Mouse (Mus musculus) right cerebral cortex, adult 2 months (tissue): Measurements from ENCODE around the gene Smdt1.
A peak's percentile ranks its signal among the peaks of the same experiment; 100 is the strongest.
"Not testable (repeated sequence)": the region's sequence is repeated elsewhere in the genome, so short reads cannot be mapped to it uniquely, and the experiment has no call there.

ENCODE experiments used
- DNase-seq, 2 experiments: peaks; one replicate each; pipeline ENCODE4 v3.0.0; 2021 to 2022; ENCODE audit warnings: low spot score in 2 of 2

Smdt1 gene

DNA sequence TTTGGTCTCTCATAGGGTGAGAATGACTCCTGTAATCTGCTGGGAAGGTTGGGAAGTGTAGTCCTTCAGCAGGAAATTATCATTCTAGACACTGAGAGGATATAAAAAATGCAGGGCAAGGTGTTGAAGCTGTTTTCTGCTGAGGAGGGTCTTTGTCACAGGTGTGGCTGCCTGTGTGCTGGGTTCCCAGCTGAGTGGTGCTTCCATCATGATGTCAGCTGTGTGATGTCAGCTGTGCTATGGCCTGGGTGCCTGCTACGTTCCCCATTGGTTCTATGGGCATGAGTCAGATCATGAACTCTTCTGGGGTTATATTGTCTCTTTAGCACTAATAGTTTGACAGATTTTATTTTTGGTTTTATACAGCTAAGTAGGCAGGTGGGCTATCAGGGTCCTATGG is 30.1 kb downstream of the Smdt1 start:
- DNase-seq: no peak

DNA sequence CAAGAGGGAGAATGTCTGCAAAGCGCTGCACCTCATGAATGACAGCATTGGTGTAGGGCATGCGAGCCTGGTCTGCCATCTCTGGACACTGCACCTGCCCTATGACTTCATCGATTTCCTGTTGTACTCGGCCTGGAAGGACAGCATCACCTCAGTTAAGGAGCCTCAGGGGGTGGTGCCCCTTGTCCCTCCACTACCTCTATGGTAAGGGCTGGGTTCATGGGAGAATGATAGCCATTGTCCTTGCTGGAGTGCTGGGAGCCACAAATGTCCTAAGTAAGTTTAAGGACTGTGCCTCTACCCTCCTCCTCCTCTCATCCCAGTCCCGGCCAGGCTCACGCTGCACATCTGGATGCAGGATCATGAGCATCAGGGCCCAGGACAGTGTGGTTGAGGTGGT is 33.7 kb downstream of the Smdt1 start:
- DNase-seq: no peak

DNA sequence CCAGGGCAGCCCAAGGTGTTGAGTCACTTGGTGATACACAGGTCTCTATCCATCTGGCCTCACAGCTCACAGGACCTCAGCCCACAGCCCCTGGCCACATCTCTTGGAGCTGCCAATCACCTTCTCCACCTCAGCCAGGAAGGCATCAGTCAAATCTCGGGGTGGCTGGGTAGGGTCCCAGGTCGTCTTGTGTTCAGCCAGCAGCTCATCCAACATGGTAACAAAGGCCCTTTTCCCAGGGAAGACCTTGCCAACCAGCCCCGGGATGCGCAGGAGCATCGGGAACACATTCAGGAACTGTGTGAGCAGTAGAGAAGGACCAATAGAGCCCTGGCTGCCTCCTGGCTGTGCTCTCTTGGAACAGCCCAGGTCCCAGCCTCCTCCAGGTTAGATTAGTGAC is 34.2 kb downstream of the Smdt1 start:
- no peak for DNase-seq

DNA sequence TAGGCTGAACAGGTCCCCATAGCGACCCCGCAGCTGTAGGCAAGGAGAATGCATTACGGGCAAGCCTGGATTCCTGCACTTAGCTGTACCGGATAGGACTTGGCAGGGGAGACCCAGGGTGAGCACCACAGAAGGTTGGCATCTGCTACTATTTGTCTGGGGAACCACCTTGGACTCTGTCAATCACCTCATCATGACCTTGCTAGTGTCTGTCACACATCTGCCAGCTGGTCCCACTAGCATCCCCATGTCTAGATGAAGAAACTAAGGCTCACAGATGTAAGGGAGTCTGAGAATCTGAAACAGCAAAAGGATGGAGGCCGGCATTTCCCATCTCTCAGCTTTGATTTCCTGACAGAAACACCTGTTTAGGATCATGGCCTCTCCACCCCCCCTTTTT is 35.7 kb downstream of the Smdt1 start:
- no peak for DNase-seq

DNA sequence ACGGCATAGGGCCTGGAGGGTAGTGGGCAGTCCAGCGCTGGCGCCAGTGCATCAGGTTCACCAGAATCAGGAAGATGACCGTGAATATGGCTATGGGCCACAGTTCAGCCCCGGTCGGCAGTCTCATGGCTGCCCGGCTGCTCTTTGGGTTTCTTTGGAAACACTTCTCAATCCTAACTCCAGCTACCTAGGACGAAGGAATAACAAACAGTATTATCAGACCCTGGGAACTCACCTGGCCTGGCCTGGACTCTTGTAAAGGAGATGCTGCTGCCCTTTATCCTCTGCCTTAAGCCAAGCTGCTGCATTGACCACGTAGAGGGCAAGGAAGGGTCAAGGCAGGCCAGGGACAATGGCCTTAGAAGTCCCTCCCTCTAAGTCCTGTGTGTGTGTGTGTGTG is 37.1 kb downstream of the Smdt1 start:
- no peak for DNase-seq

DNA sequence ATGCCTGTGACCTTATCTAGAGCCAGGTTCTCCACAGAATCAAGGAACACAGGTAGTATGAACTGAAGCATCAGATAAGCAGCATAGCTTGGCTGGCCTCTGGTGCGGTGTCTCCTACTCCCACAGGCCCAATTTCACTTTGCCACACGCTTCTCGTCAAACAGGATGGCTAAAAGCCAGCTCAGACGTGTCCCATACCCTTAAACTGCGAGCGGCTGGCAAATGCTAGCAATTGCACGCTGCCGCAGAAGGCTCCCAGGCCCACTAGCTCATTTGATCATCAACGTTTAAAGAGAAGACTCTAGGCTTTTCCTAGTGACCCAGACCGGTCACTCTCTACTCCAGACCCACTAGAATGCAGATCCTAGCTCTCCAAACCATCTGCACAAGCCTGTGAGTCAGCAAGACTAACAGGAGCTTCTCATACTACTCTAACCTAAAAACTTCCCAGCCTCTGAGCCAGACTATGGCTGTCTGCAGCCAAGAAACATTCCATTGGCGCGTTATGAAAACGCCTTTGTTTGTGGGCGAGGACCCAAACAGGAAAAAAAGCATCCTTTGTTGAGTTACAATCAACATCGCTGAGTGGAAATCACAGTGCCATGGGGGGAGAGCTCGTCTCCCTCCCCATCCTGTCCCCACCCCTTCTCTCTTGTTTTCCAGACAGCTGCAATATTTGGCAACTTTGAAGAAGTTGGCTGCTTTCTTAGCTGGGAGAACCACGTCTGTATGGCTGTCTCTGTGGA is 37.8 kb downstream of the Smdt1 start:
- peak; percentile 37 to 54 for DNase-seq

DNA sequence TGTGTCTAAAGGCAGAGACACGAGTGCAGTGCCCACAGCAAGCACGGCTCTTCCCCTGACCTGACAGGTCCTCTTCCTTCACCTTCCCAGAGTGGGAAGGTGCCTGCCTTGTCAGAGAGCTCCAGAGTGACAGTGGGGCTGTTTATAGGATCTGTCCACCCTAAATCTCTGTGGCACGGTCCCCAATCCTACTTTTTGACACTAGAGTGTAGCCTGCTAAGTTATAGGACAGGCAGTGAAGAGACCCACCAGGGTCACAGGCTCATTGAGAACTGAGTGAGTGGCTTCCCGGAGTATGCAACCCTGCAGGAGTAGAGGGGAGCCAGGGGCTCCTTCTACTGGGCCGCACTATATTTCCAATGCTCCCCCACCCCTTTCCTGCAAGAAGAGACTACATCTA is 38.9 kb downstream of the Smdt1 start:
- DNase-seq: no peak

DNA sequence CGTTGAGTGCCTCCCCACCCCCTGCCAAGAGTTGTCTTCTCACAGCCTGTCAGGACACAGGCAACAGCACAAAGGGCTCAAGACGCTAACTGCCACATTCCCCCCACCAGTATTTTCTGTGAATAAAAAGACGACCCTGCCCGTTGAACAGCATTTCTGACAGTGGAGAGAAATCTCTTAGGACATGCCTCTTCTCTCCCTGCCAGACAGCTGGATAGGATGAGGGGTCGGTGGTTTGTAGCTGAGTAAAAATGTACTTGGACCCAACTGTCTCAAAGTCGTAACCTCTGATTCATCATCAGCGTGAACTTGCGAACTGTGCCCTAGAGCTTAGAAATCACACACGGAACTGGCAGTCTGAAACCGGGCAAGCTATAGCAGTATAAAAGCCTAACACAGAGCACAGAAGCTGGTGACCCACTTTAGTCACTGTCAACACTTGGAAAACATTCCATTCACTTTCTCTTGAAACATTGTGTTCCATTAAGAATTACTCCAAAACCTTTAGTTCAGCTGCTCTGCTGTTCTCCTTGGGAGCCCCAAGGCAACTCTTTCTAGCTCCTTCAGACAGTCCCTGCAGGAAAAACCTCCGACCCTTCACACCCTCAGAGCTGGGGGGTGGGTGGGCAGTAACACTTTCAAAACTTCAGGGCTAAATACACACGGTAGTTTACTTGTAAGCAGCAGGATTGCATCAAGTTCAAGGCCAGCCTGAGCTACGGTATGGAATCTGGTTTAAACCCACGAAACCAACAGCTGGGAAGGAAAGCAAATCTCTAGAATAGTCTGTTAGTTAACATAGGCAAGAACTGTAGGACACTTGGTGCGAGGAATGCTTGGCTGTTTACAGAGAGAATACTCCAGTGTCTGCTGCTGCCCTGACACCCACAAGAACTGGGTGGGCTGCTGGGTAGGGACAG is 39.8 kb downstream of the Smdt1 start:
- no peak for DNase-seq

DNA sequence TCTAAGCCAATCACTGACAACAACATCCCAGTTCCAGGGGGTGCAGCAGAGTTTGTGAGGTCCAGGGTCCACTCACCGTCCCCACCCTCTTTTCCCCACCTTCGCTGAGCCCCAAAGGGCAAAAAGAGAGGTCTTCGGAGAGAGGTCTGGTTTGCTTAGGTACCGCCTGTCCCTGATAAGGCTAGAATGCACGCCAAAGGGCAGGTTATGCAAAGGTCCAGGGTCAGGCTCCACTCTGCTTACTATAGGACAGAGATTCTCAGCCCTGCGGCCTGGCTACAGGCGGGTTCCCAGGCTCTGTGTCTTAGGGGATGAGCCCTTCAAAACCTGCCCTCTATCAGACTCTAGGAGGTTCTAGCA is 40.7 kb downstream of the Smdt1 start:
- no peak for DNase-seq

DNA sequence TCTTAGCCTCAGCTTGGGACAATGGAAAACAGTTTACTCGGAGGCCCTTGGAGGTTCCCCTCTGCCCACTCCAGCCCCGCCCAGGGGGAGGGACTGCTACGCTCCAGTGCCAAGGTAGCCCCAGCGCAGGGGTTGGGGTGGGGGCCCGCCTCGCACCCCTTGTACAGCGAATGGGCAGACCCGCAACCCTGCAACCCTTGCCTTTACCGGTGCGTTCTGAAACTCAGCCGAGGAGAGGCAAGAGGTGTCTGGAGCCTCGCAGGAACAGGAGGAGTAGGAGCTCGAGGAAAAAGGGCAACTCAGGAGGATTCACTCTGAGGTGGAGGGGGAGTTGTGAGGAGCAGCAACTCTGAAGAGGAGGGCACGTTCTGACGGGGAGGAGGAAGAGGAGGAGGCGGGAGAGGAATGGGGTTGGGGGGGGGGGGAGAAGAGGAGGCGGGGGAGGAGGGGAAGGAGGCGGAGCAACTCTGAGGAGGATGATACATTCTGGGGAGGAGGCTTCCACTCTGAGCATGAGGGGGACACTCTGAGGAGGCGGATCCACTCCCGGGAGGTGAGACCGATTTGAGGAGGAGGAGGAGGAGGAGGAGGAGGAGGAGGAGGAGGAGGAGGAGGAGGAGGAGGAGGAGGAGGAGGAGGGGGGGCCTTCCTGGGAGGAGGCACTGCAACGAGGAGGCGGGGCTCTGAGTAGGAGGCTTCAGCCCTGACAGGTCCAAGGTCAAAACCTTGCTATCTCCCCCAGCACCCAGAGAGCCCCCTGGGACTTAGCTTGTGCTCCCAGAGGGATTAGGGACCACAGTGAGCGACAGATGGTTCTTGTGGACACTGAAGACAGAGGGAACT is 41.3 kb downstream of the Smdt1 start, which contains the start of gene Cyp2d22:
Cyp2d22 (minus strand) TSS at position 390 of the 843 bp plus-strand sequence.
- peak; percentile 16 to 19 for DNase-seq

DNA sequence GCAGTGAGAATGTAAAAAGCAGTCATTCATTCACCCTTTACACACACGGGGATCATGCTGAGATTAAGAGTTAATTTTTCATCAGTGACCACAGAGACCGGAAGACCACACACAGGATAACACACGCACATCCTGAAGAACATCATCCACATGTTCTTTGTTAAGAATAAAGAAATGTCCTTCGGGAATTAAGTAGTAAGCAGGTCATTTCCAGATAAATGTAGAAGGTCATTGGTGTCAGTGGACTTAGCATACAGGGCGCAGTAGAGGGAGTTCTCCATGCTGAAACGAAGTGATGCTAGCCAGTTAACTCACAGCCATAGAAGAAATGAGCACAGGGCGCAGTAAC is 41.9 kb downstream of the Smdt1 start:
- no peak for DNase-seq

DNA sequence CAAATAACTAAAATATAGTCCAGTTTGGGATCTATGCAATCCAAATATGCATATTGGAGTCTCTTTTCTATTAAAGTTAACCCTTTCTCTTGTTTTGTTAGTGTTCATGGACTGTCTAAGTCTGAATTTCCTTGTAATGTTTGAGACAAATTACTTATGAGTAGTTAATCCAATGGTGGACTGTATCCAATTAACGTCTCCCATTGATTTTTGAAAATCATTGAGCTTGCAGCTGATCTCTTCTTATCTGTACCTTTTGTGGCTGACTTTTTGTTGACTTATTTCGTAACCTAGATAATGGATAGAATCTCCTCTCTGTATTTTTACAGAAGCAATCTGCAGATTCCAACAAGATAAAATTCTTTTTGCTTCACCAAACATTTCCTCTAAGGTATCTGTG is 43.7 kb downstream of the Smdt1 start:
- no peak for DNase-seq

DNA sequence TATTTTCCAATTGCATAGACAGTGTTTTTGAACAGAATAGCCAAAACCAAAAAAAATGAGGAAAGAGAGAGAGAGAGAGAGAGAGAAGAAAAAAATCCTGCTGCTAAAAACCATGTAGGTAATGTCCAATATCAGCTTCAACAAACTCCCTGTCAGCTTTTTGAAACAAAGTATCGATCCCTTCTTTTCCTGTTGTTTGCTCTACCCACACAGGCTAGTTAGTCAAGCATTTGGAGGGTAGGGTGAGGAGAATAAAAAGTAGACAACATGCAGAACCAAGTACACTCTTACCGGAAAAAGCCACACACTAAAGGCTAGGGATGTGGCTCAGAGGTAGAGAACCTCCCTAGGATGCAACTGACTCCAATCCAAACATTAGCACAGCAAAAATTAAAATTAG is 47.0 kb downstream of the Smdt1 start:
- DNase-seq: no peak

DNA sequence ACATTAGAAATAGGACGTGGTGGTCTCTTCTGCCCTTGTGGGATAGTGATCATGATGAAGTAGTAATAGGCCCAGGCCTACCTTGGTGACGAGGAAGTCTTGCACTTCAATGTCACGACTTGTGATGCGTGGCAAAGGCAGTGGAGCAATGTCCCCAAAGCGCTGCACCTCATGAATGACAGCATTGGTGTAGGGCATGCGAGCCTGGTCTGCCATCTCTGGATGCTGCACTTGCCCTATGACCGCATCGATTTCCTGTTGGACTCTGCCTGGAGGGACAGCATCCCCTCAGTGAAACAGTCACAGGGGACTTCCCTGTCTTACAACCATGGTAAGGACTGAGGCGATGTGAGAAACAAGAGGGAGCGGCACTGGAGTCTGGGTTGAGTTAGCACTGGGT is 51.2 kb downstream of the Smdt1 start:
- not testable (repeated sequence) for DNase-seq

DNA sequence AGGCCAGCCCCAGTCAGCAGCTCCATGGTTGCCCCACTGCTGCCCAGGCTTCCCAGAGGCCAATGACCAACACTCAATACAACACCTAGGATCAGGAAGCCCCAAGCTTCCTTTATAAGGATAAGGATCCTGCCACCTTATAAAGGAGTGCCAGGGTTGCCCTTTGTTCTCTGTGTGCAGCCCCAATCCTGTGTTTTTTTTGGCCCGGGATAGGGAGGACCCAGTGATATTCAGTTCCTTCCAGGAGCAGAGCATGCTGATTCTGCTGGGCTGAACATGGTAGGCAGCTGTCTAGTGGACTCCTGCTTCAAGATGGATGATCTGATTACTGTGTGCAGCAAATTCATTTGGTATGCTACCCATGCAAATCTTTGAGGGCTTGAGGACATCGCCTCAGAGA is 55.2 kb downstream of the Smdt1 start, which contains the start of gene Cyp2d11:
Cyp2d11 (minus strand) TSS at position 101 of the 400 bp plus-strand sequence.
- not testable (repeated sequence) for DNase-seq

DNA sequence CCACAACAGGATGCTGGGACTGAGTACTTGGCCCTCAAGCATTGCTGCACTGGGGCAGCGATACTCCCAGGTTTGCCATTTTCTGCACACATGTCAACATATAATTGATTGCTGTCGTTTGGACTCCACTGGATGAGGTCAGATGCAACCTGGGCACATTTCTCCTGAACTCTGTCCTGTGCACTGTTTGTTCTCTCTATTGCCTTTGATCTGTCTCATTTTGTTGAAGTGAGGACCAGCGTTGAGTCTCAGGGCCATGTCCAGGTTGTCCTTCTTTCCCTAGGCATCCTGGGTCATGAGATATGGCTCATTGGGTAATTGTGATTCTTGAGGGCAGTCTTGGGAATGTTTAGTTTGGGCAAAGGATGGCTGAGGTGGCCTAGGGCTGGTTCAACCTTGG is 57.2 kb downstream of the Smdt1 start:
- DNase-seq: not testable (repeated sequence)
